Mouse (Mus musculus) urinary bladder, postnatal 10 days (tissue): ENCODE measurements around the gene Olfr926.
"Not testable (repeated sequence)": the region's sequence is repeated elsewhere in the genome, so short reads cannot be mapped to it uniquely, and the experiment has no call there.

ENCODE experiments used
- DNase-seq: peaks from one replicate; pipeline ENCODE4 v3.0.0; 2022; ENCODE audit warnings: low spot score

Gene Olfr926

DNA sequence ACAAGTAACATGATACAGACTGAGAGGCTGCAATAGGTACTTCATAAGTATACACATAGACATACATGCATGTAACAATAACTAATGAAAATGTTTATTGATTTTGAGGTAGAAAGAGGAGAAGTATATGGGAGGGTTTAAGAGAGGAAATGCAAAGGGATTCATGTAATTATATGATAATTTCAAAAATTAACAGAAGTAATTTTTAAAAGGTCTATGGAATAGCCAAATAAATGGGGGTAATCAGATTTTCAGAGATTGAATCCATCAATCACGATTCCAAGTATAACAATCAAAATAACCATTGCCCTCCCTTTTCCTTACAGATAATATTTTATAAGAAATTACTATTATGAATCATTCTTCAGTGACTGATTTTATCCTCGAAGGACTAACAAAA lies at the start of gene Olfr926:
Gene Olfr926, plus strand, starts transcription at position 301 of the 400 bp plus-strand sequence.
- DNase-seq: no peak

DNA sequence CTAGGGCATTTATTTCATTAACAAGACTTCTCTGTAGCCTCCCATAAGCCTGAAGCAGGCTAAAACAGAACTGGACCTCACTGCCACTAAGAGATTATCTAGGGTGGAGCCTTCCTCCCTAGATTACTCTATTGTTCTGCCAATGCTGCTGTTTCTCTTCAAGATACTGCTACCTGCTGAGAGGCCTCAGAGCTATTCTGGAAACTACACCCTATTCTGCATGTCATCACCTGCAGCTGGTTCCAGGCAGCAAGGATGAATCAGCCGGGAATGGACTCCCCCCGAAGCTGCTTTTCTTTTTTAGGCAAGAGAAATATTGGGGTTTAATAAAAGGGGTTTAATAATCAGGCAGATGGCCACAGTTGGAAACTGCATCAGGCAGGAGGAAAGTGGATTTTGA lies 43.9 kb upstream of the Olfr926 start:
- DNase-seq: no peak

DNA sequence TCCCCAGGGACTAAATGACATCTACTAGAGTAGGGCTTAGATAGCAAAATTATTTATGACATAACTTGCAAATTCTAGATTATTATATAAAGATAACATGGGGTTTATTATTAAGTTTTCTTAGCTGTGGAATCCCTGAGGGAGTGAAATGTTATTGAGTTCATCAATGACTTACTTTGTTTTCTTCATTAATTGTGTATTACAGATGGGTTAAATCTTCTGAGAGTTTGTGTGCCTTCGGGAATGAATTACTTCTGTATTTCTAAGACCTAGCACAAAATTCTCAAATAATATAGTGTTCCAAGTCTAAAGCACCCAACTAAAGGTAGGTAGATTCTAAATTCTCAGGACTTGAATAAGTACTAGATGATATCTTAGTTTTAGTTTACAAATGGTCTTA lies 32.8 kb upstream of the Olfr926 start, which contains the start of gene Olfr924:
Gene Olfr924, plus strand, starts transcription at position 301 of the 400 bp plus-strand sequence.
- no peak for DNase-seq

DNA sequence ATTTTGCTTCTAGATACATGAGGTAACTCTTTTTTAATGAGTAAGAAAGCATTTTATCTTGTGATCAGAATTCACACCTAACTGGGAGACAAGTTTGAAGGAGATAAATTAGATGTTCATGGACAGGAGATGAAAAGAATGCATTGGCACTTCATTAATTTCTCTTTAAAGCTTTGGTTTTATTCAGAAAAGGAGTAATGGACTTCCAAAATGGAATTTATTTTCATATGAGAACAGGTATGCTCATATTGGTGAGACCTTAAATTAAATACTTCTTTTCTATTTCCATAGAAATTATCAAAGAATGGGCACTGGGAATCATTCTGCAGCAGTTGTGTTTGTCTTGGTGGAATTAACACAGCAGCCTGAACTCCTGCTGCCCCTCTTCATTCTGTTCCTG lies 22.2 kb upstream of the Olfr926 start, which contains the start of gene Olfr26:
Gene Olfr26, plus strand, starts transcription at position 301 of the 400 bp plus-strand sequence.
- no peak for DNase-seq

DNA sequence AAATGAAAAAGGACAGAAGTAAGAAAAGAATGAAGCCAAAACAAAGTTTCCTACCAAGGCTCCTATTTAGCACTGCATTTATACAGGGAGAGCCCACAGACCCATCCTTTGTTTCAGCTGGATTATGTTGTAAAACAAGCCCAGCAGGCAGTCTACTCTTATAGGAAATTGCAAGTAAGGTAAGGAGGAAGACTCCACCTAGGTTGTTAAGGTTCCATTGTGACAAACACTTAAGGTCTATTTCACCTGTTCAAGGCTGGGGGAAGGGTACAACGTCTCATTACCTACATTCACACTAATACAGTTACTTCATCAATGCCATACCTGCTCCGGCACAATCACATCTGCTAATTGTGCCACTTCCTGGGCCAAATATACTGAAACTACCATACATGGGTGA lies 2.0 kb upstream of the Olfr926 start:
- DNase-seq: not testable (repeated sequence)
